9 mouse cellular contexts compared by ENCODE assay signal in the genomic region with DNA sequence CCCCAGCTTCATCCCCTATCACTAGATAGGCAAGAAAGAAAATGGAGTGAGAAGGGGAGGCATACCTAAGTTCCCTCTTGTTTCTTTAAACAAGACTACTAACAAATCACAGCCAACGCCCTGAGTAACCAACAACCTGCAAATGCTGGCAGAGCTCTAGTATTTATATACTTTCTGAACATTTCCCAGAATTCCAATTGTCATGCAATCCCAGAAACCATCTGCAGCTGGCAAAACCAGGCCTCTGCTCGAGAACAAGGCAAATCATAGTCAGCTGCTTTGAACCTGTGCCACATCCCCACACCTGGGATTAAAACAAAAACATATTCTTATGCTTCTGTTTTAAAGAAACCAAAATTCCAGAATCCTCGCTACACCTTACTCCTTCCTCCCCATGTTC. TPM values are rescaled to one million over a fixed set of nuclear protein-coding genes. Genes with fewer than 3 reads are reported as not detected.
DNase-seq lines count a peak whose midpoint lies in the region; ATAC-seq and TF ChIP-seq lines count a peak whose summit lies in the region.
"Had no signal": no experiment of that assay in that cellular context is flagged by ENCODE, and none has a peak within 500 bp of the region (broad histone marks: within the 10 kb centered on the region; RNA-seq: fewer than 3 reads in every experiment).

No protein-coding gene starts in this region.

- no peak for TF ChIP-seq CTCF in CH12.LX (conservative IDR thresholded peaks at IDR 0.05 in 1 of 2, IDR thresholded peaks at IDR 0.05 in 1 of 2; ENCODE audit: low read depth in 2 of 2, low read length in 2 of 2)
- no peak for TF ChIP-seq CTCF in liver, embryonic 14.5 days (IDR thresholded peaks at IDR 0.05; ENCODE audit: low read depth)

- peaks cover 16% of the 10 kb centered on the region for H3K79me2 ChIP-seq in CH12.LX (replicated peaks; ENCODE audit: control insufficient read depth, extremely low read depth, insufficient read depth, poor library complexity, severe bottlenecking)

- in situ Hi-C loops in CH12.LX (cut with MboI; ENCODE audit: low pct_ligation_motif_present, low pct_unique_long_range_greater_than_20kb, low sequenced_read_pairs): no loop called here

- no peak overlapping the region for H3K27ac ChIP-seq in heart, embryonic 11.5 days (ENCODE audit: low read depth, low read length)
- no peak overlapping the region for H3K27ac ChIP-seq in CH12.LX (ENCODE audit: insufficient read depth, low read depth)
- no peak overlapping the region for H3K27ac ChIP-seq in forebrain, embryonic 13.5 days
- H3K27ac ChIP-seq in liver, embryonic 14.5 days: no peak overlapping the region

- TF ChIP-seq RAD21 in CH12.LX (IDR thresholded peaks at IDR 0.05; ENCODE audit: low read depth, low read length): no peak

- H3K4me2 ChIP-seq in heart, embryonic 11.5 days: peak overlapping the region; percentile 91
- H3K4me2 ChIP-seq in CH12.LX (ENCODE audit: insufficient read depth, low read depth, poor library complexity, severe bottlenecking): peak overlapping the region; percentile 48
- H3K4me2 ChIP-seq in forebrain, embryonic 13.5 days: peak overlapping the region; percentile 80
- peak overlapping the region; percentile 76 for H3K4me2 ChIP-seq in liver, embryonic 14.5 days (ENCODE audit: low read depth)

- dilution Hi-C loops in CH12.LX (cut with MboI; ENCODE audit: extremely low pct_ligation_motif_present, extremely low pct_unique_long_range_greater_than_20kb, low sequenced_read_pairs): no loop called here

- ATAC-seq in heart, embryonic 11.5 days (replicated peaks; ENCODE audit: insufficient number of reproducible peaks, low FRiP score, low TSS enrichment): no peak
- no peak for ATAC-seq in forebrain, embryonic 13.5 days
- ATAC-seq in liver, embryonic 14.5 days (ENCODE audit: insufficient read depth): no peak

- no peak for TF ChIP-seq EP300 in CH12.LX (IDR thresholded peaks at IDR 0.05; ENCODE audit: low read length)
- TF ChIP-seq EP300 in liver, embryonic 14.5 days (IDR thresholded peaks at IDR 0.05; ENCODE audit: low read depth): no peak

- 81% methylated on average over 3 of the region's 3 CpGs for WGBS in heart, embryonic 11.5 days (ENCODE audit: insufficient replicate concordance)
- 93% methylated on average over 3 of the region's 3 CpGs for WGBS in forebrain, embryonic 13.5 days
- 77% methylated on average over 3 of the region's 3 CpGs for WGBS in liver, embryonic 14.5 days (ENCODE audit: insufficient replicate concordance)

- H3K4me1 ChIP-seq in heart, embryonic 11.5 days (ENCODE audit: control insufficient read depth, insufficient read depth, low read length): peaks cover 10% of the 10 kb centered on the region
- H3K4me1 ChIP-seq in CH12.LX (ENCODE audit: control insufficient read depth in 1 of 2, insufficient read depth in 2 of 2): peaks cover under 1 to 25% of the 10 kb centered on the region in 2 experiments; a peak in 3 of 4 replicates
- H3K4me1 ChIP-seq in forebrain, embryonic 13.5 days: peaks cover 16% of the 10 kb centered on the region
- H3K4me1 ChIP-seq in liver, embryonic 14.5 days (replicated peaks; ENCODE audit: control insufficient read depth in 2 of 2, insufficient read depth in 2 of 2, low read length in 1 of 2): peaks cover 14 to 25% of the 10 kb centered on the region in 2 experiments

- peak overlapping the region; percentile 82; the same call in 1 of the 2 replicates for H3K4me3 ChIP-seq in heart, embryonic 11.5 days (ENCODE audit: low read depth, low read length)
- H3K4me3 ChIP-seq in CH12.LX (replicated peaks in 1 of 3; ENCODE audit: low read depth in 2 of 3, low read length in 2 of 3, poor library complexity in 1 of 3): peak overlapping the region; percentile 76 to 78 (median 77)
- H3K4me3 ChIP-seq in forebrain, embryonic 13.5 days: peak overlapping the region; percentile 68
- peak overlapping the region in 1 of 2 experiments; percentile 94; a peak in 2 of 4 replicates for H3K4me3 ChIP-seq in liver, embryonic 14.5 days (ENCODE audit: insufficient read depth in 1 of 2, low read depth in 2 of 2, low read length in 2 of 2)

- no peaks in the 10 kb centered on the region for H3K9me3 ChIP-seq in heart, embryonic 11.5 days (replicated peaks; ENCODE audit: control insufficient read depth, low read length)
- no peaks in the 10 kb centered on the region for H3K9me3 ChIP-seq in CH12.LX (replicated peaks; ENCODE audit: low read length)
- no peaks in the 10 kb centered on the region for H3K9me3 ChIP-seq in forebrain, embryonic 13.5 days (replicated peaks)
- H3K9me3 ChIP-seq in liver, embryonic 14.5 days (ENCODE audit: control insufficient read depth, low read length): no peaks in the 10 kb centered on the region

- H3K36me3 ChIP-seq in heart, embryonic 11.5 days (ENCODE audit: control insufficient read depth, insufficient read depth, low read length): peaks cover 5% of the 10 kb centered on the region; the same call in 1 of the 2 replicates
- peaks cover 17 to 28% of the 10 kb centered on the region in 2 experiments for H3K36me3 ChIP-seq in CH12.LX (replicated peaks in 1 of 2; ENCODE audit: control insufficient read depth in 1 of 2, insufficient read depth in 1 of 2, low read length in 1 of 2)
- peaks cover 23% of the 10 kb centered on the region for H3K36me3 ChIP-seq in forebrain, embryonic 13.5 days (ENCODE audit: poor library complexity, severe bottlenecking)
- peaks cover 6% of the 10 kb centered on the region for H3K36me3 ChIP-seq in liver, embryonic 14.5 days (replicated peaks; ENCODE audit: control insufficient read depth, insufficient read depth, low read depth)

- H3K27me3 ChIP-seq in heart, embryonic 11.5 days (ENCODE audit: control insufficient read depth, insufficient read depth, low read length): no peaks in the 10 kb centered on the region
- no peaks in the 10 kb centered on the region for H3K27me3 ChIP-seq in CH12.LX (replicated peaks)
- H3K27me3 ChIP-seq in forebrain, embryonic 13.5 days: peaks cover 22% of the 10 kb centered on the region
- H3K27me3 ChIP-seq in liver, embryonic 14.5 days (ENCODE audit: control insufficient read depth, insufficient read depth, low read length): peaks cover 12% of the 10 kb centered on the region

- no peak for DNase-seq in heart, postnatal 36 days
- no peak for DNase-seq in CH12.LX (ENCODE audit: extremely low read depth)
- no peak for DNase-seq in liver, embryonic 14.5 days (ENCODE audit: low read depth in 3 of 3, low spot score in 3 of 3)
- DNase-seq in B cell, adult 2 months: no peak
- no peak for DNase-seq in cerebellum, adult 8-10 months
- DNase-seq in cerebellum, adult 11 months: no peak
- DNase-seq: kidney, adult 11 months had no signal

- intact Hi-C loops in heart, postnatal 36 days (cut with DNase I): loop anchor here (5.0 kb wide), 1 partner anchor 119 kb away; a partner anchor contains a TSS

- no peak for TF ChIP-seq POLR2A in CH12.LX (IDR thresholded peaks at IDR 0.05; ENCODE audit: low read depth, low read length)

- no peak overlapping the region for H3K9ac ChIP-seq in heart, embryonic 11.5 days (ENCODE audit: low read depth, low read length)
- H3K9ac ChIP-seq in CH12.LX (ENCODE audit: insufficient read depth, low read depth): peak overlapping the region; percentile 96; the same call in 1 of the 2 replicates
- no peak overlapping the region for H3K9ac ChIP-seq in forebrain, embryonic 13.5 days
- H3K9ac ChIP-seq in liver, embryonic 14.5 days (replicated peaks): no peak overlapping the region

RNA-seq across cellular contexts. Expression of a gene that starts 1.5 kb away (rescaled TPM):
- polyA plus RNA-seq in heart, embryonic 11.5 days (2014; fragmentation: Nextera tagmentation; extraction: Ambion mirVana): 90.3 and 92.9 TPM in 2 replicates
- 10 to 100 TPM; 84.9 to 88.8 TPM for total RNA-seq in heart, postnatal 36 days (2021)
- total RNA-seq in CH12.LX (2012; rRNA removed) (98.4 and 120 TPM in 2 replicates), CH12.LX (2014; rRNA removed) (115 and 121 TPM in 2 replicates)
- polyA plus RNA-seq in CH12.LX (2012; ENCODE audit: insufficient read length, low read depth): 71.4 and 76.2 TPM in 2 replicates
- polyA plus RNA-seq in forebrain, embryonic 13.5 days (2015; fragmentation: Nextera tagmentation; extraction: Ambion mirVana): 118 and 120 TPM in 2 replicates
- polyA plus RNA-seq in liver, embryonic 14.5 days (2012; rRNA removed): 14.5 and 23.3 TPM in 2 replicates
- 45.8 and 51.6 TPM in 2 replicates for polyA plus RNA-seq in liver, embryonic 14.5 days (2014; fragmentation: Nextera tagmentation; extraction: Ambion mirVana)

RNA-seq across cellular contexts. Expression of a gene that starts 5.6 kb away (rescaled TPM):
- 51.2 TPM in 2 replicates for polyA plus RNA-seq in heart, embryonic 11.5 days (2014; fragmentation: Nextera tagmentation; extraction: Ambion mirVana)
- 10 to 100 TPM; 22.1 to 22.3 TPM for total RNA-seq in heart, postnatal 36 days (2021)
- total RNA-seq in CH12.LX (2012; rRNA removed) (13.1 and 14.2 TPM in 2 replicates), CH12.LX (2014; rRNA removed) (7.1 and 8.5 TPM in 2 replicates)
- polyA plus RNA-seq in CH12.LX (2012; ENCODE audit: insufficient read length, low read depth): 34.3 and 37.6 TPM in 2 replicates
- 122 and 125 TPM in 2 replicates for polyA plus RNA-seq in forebrain, embryonic 13.5 days (2015; fragmentation: Nextera tagmentation; extraction: Ambion mirVana)
- polyA plus RNA-seq in liver, embryonic 14.5 days (2012; rRNA removed): 17.1 and 18.0 TPM in 2 replicates
- polyA plus RNA-seq in liver, embryonic 14.5 days (2014; fragmentation: Nextera tagmentation; extraction: Ambion mirVana): 17.4 and 21.6 TPM in 2 replicates

RNA-seq across cellular contexts. Expression of a gene that starts 12.4 kb away (rescaled TPM):
- polyA plus RNA-seq in heart, embryonic 11.5 days (2014; fragmentation: Nextera tagmentation; extraction: Ambion mirVana): 59.9 and 60.7 TPM in 2 replicates
- 10 to 100 TPM; 13.2 to 14.2 TPM for total RNA-seq in heart, postnatal 36 days (2021)
- total RNA-seq in CH12.LX (2012; rRNA removed): 12.4 and 13.6 TPM in 2 replicates
- total RNA-seq in CH12.LX (2014; rRNA removed): 10.5 and 13.7 TPM in 2 replicates
- 13.9 and 15.1 TPM in 2 replicates for polyA plus RNA-seq in CH12.LX (2012; ENCODE audit: insufficient read length, low read depth)
- polyA plus RNA-seq in forebrain, embryonic 13.5 days (2015; fragmentation: Nextera tagmentation; extraction: Ambion mirVana): 50.3 and 51.0 TPM in 2 replicates
- 161 and 178 TPM in 2 replicates for polyA plus RNA-seq in liver, embryonic 14.5 days (2012; rRNA removed)
- polyA plus RNA-seq in liver, embryonic 14.5 days (2014; fragmentation: Nextera tagmentation; extraction: Ambion mirVana): 170 and 191 TPM in 2 replicates

RNA-seq across cellular contexts. Expression of a gene that starts 23.2 kb away (rescaled TPM):
- 48.4 and 49.4 TPM in 2 replicates for polyA plus RNA-seq in heart, embryonic 11.5 days (2014; fragmentation: Nextera tagmentation; extraction: Ambion mirVana)
- total RNA-seq in heart, postnatal 36 days (2021): 10 to 100 TPM; 14.5 to 19.7 TPM
- total RNA-seq in CH12.LX (2012; rRNA removed) (27.4 and 27.8 TPM in 2 replicates), CH12.LX (2014; rRNA removed) (18.3 and 19.3 TPM in 2 replicates)
- polyA plus RNA-seq in CH12.LX (2012; ENCODE audit: insufficient read length, low read depth): 23.1 TPM in 2 replicates
- 89.0 and 95.3 TPM in 2 replicates for polyA plus RNA-seq in forebrain, embryonic 13.5 days (2015; fragmentation: Nextera tagmentation; extraction: Ambion mirVana)
- polyA plus RNA-seq in liver, embryonic 14.5 days (2012; rRNA removed): 14.5 and 14.7 TPM in 2 replicates
- polyA plus RNA-seq in liver, embryonic 14.5 days (2014; fragmentation: Nextera tagmentation; extraction: Ambion mirVana): 12.7 and 17.3 TPM in 2 replicates

RNA-seq across cellular contexts. Expression of a gene that starts 35.6 kb away (rescaled TPM):
- polyA plus RNA-seq in heart, embryonic 11.5 days (2014; fragmentation: Nextera tagmentation; extraction: Ambion mirVana): 40.4 and 45.4 TPM in 2 replicates
- total RNA-seq in heart, postnatal 36 days (2021): 10 to 100 TPM; 21.3 to 24.2 TPM
- total RNA-seq in CH12.LX (2012; rRNA removed) (18.7 and 21.5 TPM in 2 replicates), CH12.LX (2014; rRNA removed) (13.1 and 14.5 TPM in 2 replicates)
- polyA plus RNA-seq in CH12.LX (2012; ENCODE audit: insufficient read length, low read depth): 34.5 and 35.8 TPM in 2 replicates
- polyA plus RNA-seq in forebrain, embryonic 13.5 days (2015; fragmentation: Nextera tagmentation; extraction: Ambion mirVana): 50.9 and 54.0 TPM in 2 replicates
- polyA plus RNA-seq in liver, embryonic 14.5 days (2012; rRNA removed): 15.3 and 15.8 TPM in 2 replicates
- 16.5 and 18.9 TPM in 2 replicates for polyA plus RNA-seq in liver, embryonic 14.5 days (2014; fragmentation: Nextera tagmentation; extraction: Ambion mirVana)
